Mouse (Mus musculus): ENCODE data around the gene Cdcp2. TPM values are rescaled to one million over a fixed set of nuclear protein-coding genes. Genes with fewer than 3 reads are reported as not detected.

Cdcp2 gene
- not detected for polyA plus RNA-seq (2014; fragmentation: Illumina TruSeq; extraction: RNeasy Lipid Tissue Mini Kit (QIAGEN cat#74804); ENCODE audit: low read depth, low replicate concordance)

DNA sequence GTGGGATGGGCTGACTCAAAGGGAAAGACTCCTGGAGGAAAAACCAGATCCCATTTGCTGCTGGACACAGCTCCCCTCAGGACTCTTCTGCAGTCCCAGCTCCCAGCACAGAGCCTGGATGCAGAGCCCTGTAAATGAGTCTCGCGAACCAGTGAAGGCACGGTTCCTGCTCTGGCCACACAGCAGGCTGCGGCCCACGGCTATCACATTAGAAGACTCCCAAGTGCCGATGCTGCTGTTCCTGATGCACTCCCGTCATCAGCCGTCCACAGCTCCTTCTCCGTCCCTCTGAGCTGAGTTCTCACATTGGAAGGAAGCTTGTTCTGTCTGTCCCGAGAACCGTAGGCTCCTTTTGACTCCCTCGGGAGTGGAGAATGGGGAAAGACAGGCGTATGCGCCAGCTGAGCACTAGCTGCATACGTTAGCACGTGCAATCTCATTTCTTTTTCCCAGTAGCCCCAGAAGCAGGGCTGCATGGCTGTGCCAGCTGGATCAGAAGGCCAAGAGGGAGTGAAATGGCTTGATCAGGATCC, at the start of gene Cdcp2:
Gene Cdcp2 (plus strand): TSS at position 51 of the 533 bp plus-strand sequence.

DNA sequence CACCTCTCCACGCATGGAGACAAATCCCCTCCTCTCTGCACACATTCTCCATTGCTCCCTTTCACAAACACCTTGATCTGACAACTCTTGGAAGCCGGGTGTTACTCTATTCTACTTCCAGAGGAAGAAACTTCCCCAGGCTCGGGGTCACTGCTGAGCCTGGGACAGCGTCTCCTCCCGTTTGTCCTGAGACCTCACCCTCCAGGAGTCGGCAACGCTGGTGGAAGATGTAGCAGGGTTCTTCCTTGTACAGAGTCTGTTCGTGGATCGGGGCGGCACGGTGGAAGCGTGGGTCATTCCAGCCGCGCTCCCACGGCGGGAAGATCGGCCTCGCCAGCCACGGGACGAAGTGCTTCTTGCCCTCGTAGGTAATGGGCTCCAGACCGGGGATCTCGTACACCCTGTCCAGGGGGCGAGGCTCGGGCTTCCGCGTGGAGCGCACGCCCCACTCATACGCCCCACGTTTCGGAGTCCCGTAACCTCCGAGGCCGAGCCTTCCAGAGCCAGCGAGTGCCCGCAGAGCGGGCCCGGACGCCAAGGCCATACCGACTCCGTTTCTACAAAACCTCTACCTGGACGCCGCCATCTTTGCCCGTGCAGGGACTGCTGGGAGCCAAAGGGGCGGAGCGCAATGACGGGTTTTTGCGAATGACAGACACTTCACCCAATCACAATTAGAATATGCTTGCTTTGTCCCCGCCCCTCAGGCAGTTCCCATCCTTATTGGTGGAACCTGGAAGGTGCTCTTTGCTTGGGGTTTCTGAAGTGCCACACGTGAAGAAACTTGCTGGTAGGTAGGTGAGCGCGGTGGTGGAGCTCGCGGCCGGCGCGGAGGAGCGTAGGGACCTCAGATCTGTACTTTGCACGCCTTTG, 30.2 kb upstream of the Cdcp2 start, which contains the start of the genes Mrpl37 and Cyb5rl:
Gene Mrpl37 (minus strand): TSS at position 617 of the 873 bp plus-strand sequence.
Gene Cyb5rl (plus strand): TSS at position 737 of the 873 bp plus-strand sequence.

Other genes with a start within 250 kb of the Cdcp2 start
- 34.5 TPM for gene Ssbp3, start 186.2 kb upstream of the Cdcp2 start, polyA plus RNA-seq (2014; fragmentation: Illumina TruSeq; extraction: RNeasy Lipid Tissue Mini Kit (QIAGEN cat#74804); ENCODE audit: low read depth, low replicate concordance)
- 23.5 TPM for gene Mrpl37, start 30.0 kb upstream of the Cdcp2 start, polyA plus RNA-seq (2014; fragmentation: Illumina TruSeq; extraction: RNeasy Lipid Tissue Mini Kit (QIAGEN cat#74804); ENCODE audit: low read depth, low replicate concordance)
- 1.6 TPM for gene Cyb5rl, start 29.9 kb upstream of the Cdcp2 start, polyA plus RNA-seq (2014; fragmentation: Illumina TruSeq; extraction: RNeasy Lipid Tissue Mini Kit (QIAGEN cat#74804); ENCODE audit: low read depth, low replicate concordance)
- gene Tmem59, start 81.5 kb downstream of the Cdcp2 start, polyA plus RNA-seq (2014; fragmentation: Illumina TruSeq; extraction: RNeasy Lipid Tissue Mini Kit (QIAGEN cat#74804); ENCODE audit: low read depth, low replicate concordance), result 596 TPM
- gene Tceanc2, start 82.2 kb downstream of the Cdcp2 start, polyA plus RNA-seq (2014; fragmentation: Illumina TruSeq; extraction: RNeasy Lipid Tissue Mini Kit (QIAGEN cat#74804); ENCODE audit: low read depth, low replicate concordance), result 23.3 TPM
- not detected for gene Ldlrad1, start 112.3 kb downstream of the Cdcp2 start, polyA plus RNA-seq (2014; fragmentation: Illumina TruSeq; extraction: RNeasy Lipid Tissue Mini Kit (QIAGEN cat#74804); ENCODE audit: low read depth, low replicate concordance)
- gene Lrrc42, start 156.6 kb downstream of the Cdcp2 start, polyA plus RNA-seq (2014; fragmentation: Illumina TruSeq; extraction: RNeasy Lipid Tissue Mini Kit (QIAGEN cat#74804); ENCODE audit: low read depth, low replicate concordance), result 18.2 TPM
- gene Hspb11, start 156.7 kb downstream of the Cdcp2 start, polyA plus RNA-seq (2014; fragmentation: Illumina TruSeq; extraction: RNeasy Lipid Tissue Mini Kit (QIAGEN cat#74804); ENCODE audit: low read depth, low replicate concordance), result 30.8 TPM
- 274 TPM for gene Dio1, start 210.3 kb downstream of the Cdcp2 start, polyA plus RNA-seq (2014; fragmentation: Illumina TruSeq; extraction: RNeasy Lipid Tissue Mini Kit (QIAGEN cat#74804); ENCODE audit: low read depth, low replicate concordance)
- 33.7 TPM for gene Yipf1, start 217.5 kb downstream of the Cdcp2 start, polyA plus RNA-seq (2014; fragmentation: Illumina TruSeq; extraction: RNeasy Lipid Tissue Mini Kit (QIAGEN cat#74804); ENCODE audit: low read depth, low replicate concordance)